Mouse (Mus musculus): ENCODE data around the gene Kif6. TPM values are rescaled to one million over a fixed set of nuclear protein-coding genes. Genes with fewer than 3 reads are reported as not detected.

The Kif6 gene
- polyA plus RNA-seq, 1 experiment: 1.7 TPM

DNA sequence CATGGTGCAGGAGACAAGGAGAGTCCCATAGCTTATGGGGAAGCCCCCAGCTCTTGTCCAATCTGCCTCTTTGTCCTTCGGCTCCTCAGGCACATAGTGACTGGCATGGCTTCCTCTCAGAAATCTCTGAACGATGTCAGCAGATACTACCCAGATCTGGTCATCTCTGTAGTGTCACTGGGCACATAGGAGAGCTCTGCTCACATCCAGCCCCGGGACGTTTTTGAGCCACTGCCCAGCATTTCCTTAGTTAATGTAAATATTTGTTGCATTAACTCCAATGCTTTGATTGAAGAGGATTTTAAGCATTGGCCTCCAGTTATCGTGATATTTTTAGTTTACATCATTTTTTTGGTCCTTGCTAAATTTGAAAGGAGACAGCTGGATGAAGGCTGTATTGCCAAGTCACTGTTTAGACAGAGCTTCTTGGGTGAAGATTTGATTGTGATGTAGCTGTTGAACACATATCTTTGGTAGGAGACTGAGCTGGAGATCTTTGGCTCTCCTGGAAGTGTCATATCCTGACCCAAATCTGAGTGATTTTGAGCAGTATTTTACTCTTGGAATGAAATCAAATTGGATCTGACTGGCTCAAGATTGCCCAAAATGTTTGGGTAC is 112.6 kb downstream of the Kif6 start:
- 71% methylated on average over 5 of the region's 5 CpGs for WGBS
- Histone ChIP-seq H3K27ac (ENCODE audit: insufficient read depth, low read length) (no peak overlapping the region), H3K4me3 (replicated peaks; ENCODE audit: insufficient read depth, low read depth, low read length) (no peak overlapping the region), H3K27me3 (ENCODE audit: control insufficient read depth, insufficient read depth, low read length) (no peaks in the 10 kb centered on the region; the same call in 1 of the 2 replicates), H3K4me1 (ENCODE audit: control insufficient read depth, insufficient read depth, low read length) (no peaks in the 10 kb centered on the region)
- TF ChIP-seq POLR2A (IDR thresholded peaks at IDR 0.05; ENCODE audit: borderline replicate concordance, insufficient read depth, low read length) (no peak), CTCF (IDR thresholded peaks at IDR 0.05; ENCODE audit: borderline replicate concordance, insufficient read depth, low read depth, low read length) (no peak)
- DNase-seq: no peak

GRCm38 (mm10) chr17:49729856-49730255 is 114.9 kb downstream of the Kif6 start:
- H3K4me3 ChIP-seq (replicated peaks; ENCODE audit: insufficient read depth, low read depth, low read length): no peak overlapping the region
- H3K27ac ChIP-seq (ENCODE audit: insufficient read depth, low read length): no peak overlapping the region
- 89% methylated on average over 1 of the region's 1 CpGs for WGBS
- no peak for TF ChIP-seq CTCF (IDR thresholded peaks at IDR 0.05; ENCODE audit: borderline replicate concordance, insufficient read depth, low read depth, low read length)
- TF ChIP-seq POLR2A (IDR thresholded peaks at IDR 0.05; ENCODE audit: borderline replicate concordance, insufficient read depth, low read length): no peak
- no peaks in the 10 kb centered on the region for H3K27me3 ChIP-seq (ENCODE audit: control insufficient read depth, insufficient read depth, low read length)
- DNase-seq: no peak
- H3K4me1 ChIP-seq (ENCODE audit: control insufficient read depth, insufficient read depth, low read length): no peaks in the 10 kb centered on the region

- no peak overlapping the region for H3K4me3 ChIP-seq (replicated peaks; ENCODE audit: insufficient read depth, low read depth, low read length)
- no peak for TF ChIP-seq POLR2A (IDR thresholded peaks at IDR 0.05; ENCODE audit: borderline replicate concordance, insufficient read depth, low read length)
- no peak for TF ChIP-seq CTCF (IDR thresholded peaks at IDR 0.05; ENCODE audit: borderline replicate concordance, insufficient read depth, low read depth, low read length)
- no peaks in the 10 kb centered on the region for H3K27me3 ChIP-seq (ENCODE audit: control insufficient read depth, insufficient read depth, low read length)
- 64% methylated on average over 8 of the region's 8 CpGs for WGBS
- no peak for DNase-seq
- H3K27ac ChIP-seq (ENCODE audit: insufficient read depth, low read length): no peak overlapping the region
- H3K4me1 ChIP-seq (ENCODE audit: control insufficient read depth, insufficient read depth, low read length): no peaks in the 10 kb centered on the region
Measured at GRCm38 (mm10) chr17:49732706-49733105, 117.8 kb downstream of the Kif6 start.

DNA sequence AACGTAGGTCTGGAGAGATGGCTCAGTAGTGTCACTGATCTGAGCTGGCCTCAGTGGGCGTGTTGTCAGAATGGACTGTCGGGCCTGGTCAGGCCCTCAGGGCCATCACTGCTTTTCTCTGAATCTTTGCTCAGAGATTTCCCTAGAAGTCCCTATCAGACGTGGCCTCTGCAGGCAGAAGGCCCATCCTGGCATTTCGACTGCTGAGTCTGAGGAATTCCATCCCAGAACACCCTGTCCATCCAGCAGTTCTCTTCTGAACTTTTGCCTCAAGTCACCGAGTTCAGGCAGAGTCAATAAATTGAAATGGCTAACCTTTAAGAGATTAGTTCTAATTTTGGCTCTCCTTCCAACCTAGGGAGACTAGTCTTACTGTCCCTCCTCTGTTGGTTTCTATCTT is 119.1 kb downstream of the Kif6 start:
- Histone ChIP-seq H3K4me3 (replicated peaks; ENCODE audit: insufficient read depth, low read depth, low read length) (no peak overlapping the region), H3K4me1 (ENCODE audit: control insufficient read depth, insufficient read depth, low read length) (no peaks in the 10 kb centered on the region), H3K27ac (ENCODE audit: insufficient read depth, low read length) (no peak overlapping the region), H3K27me3 (ENCODE audit: control insufficient read depth, insufficient read depth, low read length) (no peaks in the 10 kb centered on the region)
- TF ChIP-seq CTCF (IDR thresholded peaks at IDR 0.05; ENCODE audit: borderline replicate concordance, insufficient read depth, low read depth, low read length): no peak
- TF ChIP-seq POLR2A (IDR thresholded peaks at IDR 0.05; ENCODE audit: borderline replicate concordance, insufficient read depth, low read length): no peak
- WGBS: 94% methylated on average over 6 of the region's 6 CpGs
- DNase-seq: no peak

DNA sequence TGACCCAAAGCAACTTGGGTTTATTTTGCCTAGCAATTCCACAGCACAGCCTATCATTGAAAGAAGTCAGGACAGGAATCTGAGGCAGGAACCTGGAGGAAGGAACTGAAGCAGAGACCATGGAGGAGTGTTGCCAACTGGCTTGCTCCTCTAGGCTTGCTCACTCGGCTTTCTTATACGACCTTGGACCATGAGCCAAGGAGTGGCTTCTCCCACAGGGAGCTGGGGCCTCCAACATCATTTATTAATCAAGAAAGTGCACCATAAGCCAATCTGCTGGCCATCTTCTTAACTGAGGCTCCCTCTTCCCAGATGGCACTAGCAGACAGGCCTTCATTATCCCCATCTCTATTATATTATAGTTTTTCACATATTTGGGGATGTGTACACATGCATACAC is 119.8 kb downstream of the Kif6 start:
- Histone ChIP-seq H3K4me3 (replicated peaks; ENCODE audit: insufficient read depth, low read depth, low read length) (no peak overlapping the region), H3K4me1 (ENCODE audit: control insufficient read depth, insufficient read depth, low read length) (no peaks in the 10 kb centered on the region), H3K27me3 (ENCODE audit: control insufficient read depth, insufficient read depth, low read length) (no peaks in the 10 kb centered on the region), H3K27ac (ENCODE audit: insufficient read depth, low read length) (no peak overlapping the region)
- TF ChIP-seq CTCF (IDR thresholded peaks at IDR 0.05; ENCODE audit: borderline replicate concordance, insufficient read depth, low read depth, low read length): no peak
- no peak for TF ChIP-seq POLR2A (IDR thresholded peaks at IDR 0.05; ENCODE audit: borderline replicate concordance, insufficient read depth, low read length)
- WGBS: 62% methylated on average over 2 of the region's 2 CpGs
- DNase-seq: no peak

GRCm38 (mm10) chr17:49736364-49736763 is 121.4 kb downstream of the Kif6 start:
- Histone ChIP-seq H3K27ac (ENCODE audit: insufficient read depth, low read length) (no peak overlapping the region), H3K4me1 (ENCODE audit: control insufficient read depth, insufficient read depth, low read length) (no peaks in the 10 kb centered on the region), H3K27me3 (ENCODE audit: control insufficient read depth, insufficient read depth, low read length) (no peaks in the 10 kb centered on the region), H3K4me3 (replicated peaks; ENCODE audit: insufficient read depth, low read depth, low read length) (no peak overlapping the region)
- 80% methylated on average over 3 of the region's 3 CpGs for WGBS
- DNase-seq: no peak
- TF ChIP-seq POLR2A (IDR thresholded peaks at IDR 0.05; ENCODE audit: borderline replicate concordance, insufficient read depth, low read length) (no peak), CTCF (IDR thresholded peaks at IDR 0.05; ENCODE audit: borderline replicate concordance, insufficient read depth, low read depth, low read length) (no peak)

DNA sequence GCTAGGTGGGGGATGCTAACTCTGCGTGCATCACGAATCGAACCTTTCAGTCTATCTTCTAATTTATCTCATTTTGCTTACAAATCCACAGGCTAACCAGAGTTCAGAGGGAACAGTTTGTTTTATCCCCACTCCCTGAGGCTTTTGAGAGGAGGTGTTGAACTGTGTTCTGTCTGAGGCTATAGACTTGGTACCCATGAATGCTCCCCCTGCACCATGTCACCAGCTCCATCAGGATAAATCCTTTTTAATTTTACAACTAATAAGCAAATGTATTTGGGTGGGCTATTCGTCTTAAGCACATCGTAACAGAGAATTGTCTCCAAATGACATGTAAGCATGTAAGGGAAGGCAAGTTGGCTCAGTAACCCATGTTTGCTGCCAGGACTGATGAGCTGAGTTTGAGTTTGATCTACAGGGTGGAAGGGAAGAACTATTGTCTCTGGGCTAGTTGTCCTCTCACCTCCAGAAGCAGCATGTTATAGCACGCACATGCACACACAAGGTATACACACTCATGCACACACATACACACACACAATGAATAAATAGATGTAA is 122.4 kb downstream of the Kif6 start:
- 83% methylated on average over 6 of the region's 6 CpGs for WGBS
- H3K27ac ChIP-seq (ENCODE audit: insufficient read depth, low read length): no peak overlapping the region
- no peaks in the 10 kb centered on the region for H3K4me1 ChIP-seq (ENCODE audit: control insufficient read depth, insufficient read depth, low read length)
- H3K4me3 ChIP-seq (replicated peaks; ENCODE audit: insufficient read depth, low read depth, low read length): no peak overlapping the region
- TF ChIP-seq CTCF (IDR thresholded peaks at IDR 0.05; ENCODE audit: borderline replicate concordance, insufficient read depth, low read depth, low read length) (no peak), POLR2A (IDR thresholded peaks at IDR 0.05; ENCODE audit: borderline replicate concordance, insufficient read depth, low read length) (no peak)
- DNase-seq: no peak
- H3K27me3 ChIP-seq (ENCODE audit: control insufficient read depth, insufficient read depth, low read length): no peaks in the 10 kb centered on the region

GRCm38 (mm10) chr17:49738351-49738750 is 123.4 kb downstream of the Kif6 start:
- no peak for TF ChIP-seq POLR2A (IDR thresholded peaks at IDR 0.05; ENCODE audit: borderline replicate concordance, insufficient read depth, low read length)
- no peak for TF ChIP-seq CTCF (IDR thresholded peaks at IDR 0.05; ENCODE audit: borderline replicate concordance, insufficient read depth, low read depth, low read length)
- no peak overlapping the region for H3K4me3 ChIP-seq (replicated peaks; ENCODE audit: insufficient read depth, low read depth, low read length)
- no peak overlapping the region for H3K27ac ChIP-seq (ENCODE audit: insufficient read depth, low read length)
- no peaks in the 10 kb centered on the region for H3K27me3 ChIP-seq (ENCODE audit: control insufficient read depth, insufficient read depth, low read length)
- H3K4me1 ChIP-seq (ENCODE audit: control insufficient read depth, insufficient read depth, low read length): no peaks in the 10 kb centered on the region
- no peak for DNase-seq
- WGBS: 18% methylated on average over 11 of the region's 11 CpGs

Data from cerebellum, adult 2 months (tissue).